In the genomic region with DNA sequence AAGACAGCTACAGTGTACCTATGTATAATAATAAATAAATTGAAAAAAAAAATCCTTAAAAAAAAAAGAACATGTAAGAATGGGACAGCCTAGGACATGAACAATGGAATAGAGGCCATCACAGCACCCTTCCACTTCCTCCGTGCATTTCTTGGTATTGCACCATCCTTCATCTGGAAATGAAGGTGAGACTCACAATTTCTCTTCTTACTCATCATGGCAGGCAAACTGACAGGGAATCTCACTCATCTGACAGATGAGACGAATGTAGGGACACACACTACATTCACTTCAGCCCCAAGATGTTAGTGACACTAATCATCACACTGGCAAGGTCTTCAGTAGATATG, we compare ENCODE assay signal across 12 mouse cellular contexts. TPM values are rescaled to one million over a fixed set of nuclear protein-coding genes. Genes with fewer than 3 reads are reported as not detected.
DNase-seq lines count a peak whose midpoint lies in the region; ATAC-seq and TF ChIP-seq lines count a peak whose summit lies in the region.
"Had no signal": no experiment of that assay in that cellular context is flagged by ENCODE, and none has a peak within 500 bp of the region (broad histone marks: within the 10 kb centered on the region; RNA-seq: fewer than 3 reads in every experiment).

No protein-coding gene starts in this region.

- no peak for DNase-seq in layer of hippocampus, adult 2 months (ENCODE audit: low spot score in 2 of 2)
- DNase-seq in layer of hippocampus, adult 11-12 months (ENCODE audit: low spot score), result no peak
- peak; percentile 67 for DNase-seq in MEL (ENCODE audit: low read depth, low spot score)
- no peak for DNase-seq in kidney, adult 11 months
- DNase-seq in frontal cortex, postnatal 14 days (ENCODE audit: low spot score in 2 of 2), result no peak
- DNase-seq: gastrocnemius, postnatal 14 days; heart, postnatal 4 days; lung, embryonic 14.5 days had no signal

- TF ChIP-seq CTCF in layer of hippocampus, adult 2 months (conservative IDR thresholded peaks at IDR 0.05), result no peak
- TF ChIP-seq CTCF in MEL (IDR thresholded peaks at IDR 0.05 in 2 of 3, conservative IDR thresholded peaks at IDR 0.05 in 1 of 3; ENCODE audit: control insufficient read depth in 1 of 3, insufficient read depth in 1 of 3, low read depth in 2 of 3, low read length in 3 of 3, poor library complexity in 1 of 3, severe bottlenecking in 1 of 3), result no peak

- H3K79me2 ChIP-seq in MEL (ENCODE audit: control insufficient read depth, insufficient read depth, low read length, poor library complexity), result peaks cover 6% of the 10 kb centered on the region

- no peak overlapping the region for H3K4me3 ChIP-seq in layer of hippocampus, adult 2 months
- no peak overlapping the region for H3K4me3 ChIP-seq in MEL (ENCODE audit: control insufficient read depth in 1 of 2, insufficient read depth in 1 of 2, low read depth in 2 of 2, low read length in 2 of 2)
- H3K4me3 ChIP-seq in hindbrain, embryonic 13.5 days, result no peak overlapping the region
- H3K4me3 ChIP-seq in midbrain, embryonic 13.5 days (replicated peaks), result no peak overlapping the region
- H3K4me3 ChIP-seq: heart, embryonic 10.5 days had no signal

- H3K27ac ChIP-seq in layer of hippocampus, adult 2 months, result peak overlapping the region; percentile 73
- H3K27ac ChIP-seq in MEL (ENCODE audit: control insufficient read depth, low read depth, low read length), result peak overlapping the region; percentile 65
- H3K27ac ChIP-seq in hindbrain, embryonic 13.5 days, result peak overlapping the region; percentile 87; the same call in 1 of the 2 replicates
- H3K27ac ChIP-seq in midbrain, embryonic 13.5 days, result peak overlapping the region; percentile 84
- H3K27ac ChIP-seq: kidney, postnatal 0 days had no signal

- TF ChIP-seq POLR2A in MEL (IDR thresholded peaks at IDR 0.05; ENCODE audit: control insufficient read depth in 1 of 2, insufficient read depth in 1 of 2, low read depth in 1 of 2, low read length in 2 of 2, poor library complexity in 1 of 2), result no peak

- no peak for ATAC-seq in hindbrain, embryonic 13.5 days (ENCODE audit: low FRiP score)
- ATAC-seq in midbrain, embryonic 13.5 days, result no peak

- TF ChIP-seq RAD21 in MEL (IDR thresholded peaks at IDR 0.05; ENCODE audit: low read depth, low read length), result no peak

- no peaks in the 10 kb centered on the region for H3K27me3 ChIP-seq in MEL (ENCODE audit: control insufficient read depth in 1 of 2, insufficient read depth in 2 of 2, low read length in 2 of 2)
- H3K27me3 ChIP-seq in hindbrain, embryonic 13.5 days, result no peaks in the 10 kb centered on the region
- H3K27me3 ChIP-seq in midbrain, embryonic 13.5 days, result no peaks in the 10 kb centered on the region

- 83% methylated on average over 2 of the region's 2 CpGs for WGBS in hindbrain, embryonic 13.5 days
- WGBS in midbrain, embryonic 13.5 days, result 88% methylated on average over 2 of the region's 2 CpGs

- H3K36me3 ChIP-seq in MEL (ENCODE audit: control insufficient read depth in 1 of 2, insufficient read depth in 2 of 2, low read length in 2 of 2), result peaks cover 5 to 28% of the 10 kb centered on the region in 2 experiments; a peak in 3 of 4 replicates
- H3K36me3 ChIP-seq in hindbrain, embryonic 13.5 days, result peaks cover 76% of the 10 kb centered on the region
- peaks cover 71% of the 10 kb centered on the region for H3K36me3 ChIP-seq in midbrain, embryonic 13.5 days

- no peak for TF ChIP-seq EP300 in MEL (IDR thresholded peaks at IDR 0.05; ENCODE audit: low read depth in 1 of 2, low read length in 2 of 2)

- peaks cover 5 to 21% of the 10 kb centered on the region in 2 experiments for H3K4me1 ChIP-seq in MEL (ENCODE audit: control insufficient read depth in 1 of 2, insufficient read depth in 2 of 2, low read length in 2 of 2)
- peaks cover 47% of the 10 kb centered on the region for H3K4me1 ChIP-seq in hindbrain, embryonic 13.5 days (replicated peaks)
- peaks cover 37% of the 10 kb centered on the region for H3K4me1 ChIP-seq in midbrain, embryonic 13.5 days (replicated peaks)

- H3K4me2 ChIP-seq in hindbrain, embryonic 13.5 days, result no peak overlapping the region
- no peak overlapping the region for H3K4me2 ChIP-seq in midbrain, embryonic 13.5 days (replicated peaks)
- H3K4me2 ChIP-seq: lung, embryonic 14.5 days had no signal

- H3K9ac ChIP-seq in MEL (ENCODE audit: control insufficient read depth, low read depth, low read length, poor library complexity, severe bottlenecking), result no peak overlapping the region
- no peak overlapping the region for H3K9ac ChIP-seq in hindbrain, embryonic 13.5 days
- no peak overlapping the region for H3K9ac ChIP-seq in midbrain, embryonic 13.5 days (replicated peaks)
- H3K9ac ChIP-seq: lung, embryonic 14.5 days had no signal

- H3K9me3 ChIP-seq in MEL (replicated peaks; ENCODE audit: insufficient read depth, low read length), result no peaks in the 10 kb centered on the region
- H3K9me3 ChIP-seq in hindbrain, embryonic 13.5 days, result no peaks in the 10 kb centered on the region
- H3K9me3 ChIP-seq in midbrain, embryonic 13.5 days, result no peaks in the 10 kb centered on the region
- H3K9me3 ChIP-seq: heart, embryonic 10.5 days had no signal

TF ChIP-seq in MEL, 35 proteins besides CTCF, POLR2A, EP300 and RAD21:
- TF ChIP-seq ZNF384 (IDR thresholded peaks at IDR 0.05; ENCODE audit: low read depth, low read length) (peak; percentile 31; the same call in 1 of the 2 replicates), POLR2AphosphoS5 (IDR thresholded peaks at IDR 0.05; ENCODE audit: borderline replicate concordance, low read depth, low read length) (no peak), TBP (IDR thresholded peaks at IDR 0.05; ENCODE audit: low read depth, low read length) (peak; percentile 49; the same call in 1 of the 2 replicates)

RNA-seq across cellular contexts. Expression of a gene that starts 8.0 kb away (rescaled TPM):
- total RNA-seq in layer of hippocampus, adult 2 months (2021), result 100 to 1,000 TPM; 278 to 289 TPM
- total RNA-seq in MEL (2012; rRNA removed), result 2,066 and 2,287 TPM in 2 replicates
- 1,000 to 10,000 TPM in 1 of 2 experiments, 100 to 1,000 TPM in 1; 157 to 1,899 TPM for polyA plus RNA-seq in MEL (2012; ENCODE audit: insufficient read depth in 1 of 2, insufficient read length in 2 of 2, low read depth in 1 of 2, low replicate concordance in 2 of 2, missing spikeins in 1 of 2)
- 523 and 532 TPM in 2 replicates for polyA plus RNA-seq in hindbrain, embryonic 13.5 days (2015; fragmentation: Nextera tagmentation; extraction: Ambion mirVana)
- polyA plus RNA-seq in midbrain, embryonic 13.5 days (2015; fragmentation: Nextera tagmentation; extraction: Ambion mirVana), result 531 and 554 TPM in 2 replicates

RNA-seq across cellular contexts. Expression of a gene that starts 9.7 kb away (rescaled TPM):
- 1 to 10 TPM; 2.0 to 2.8 TPM for total RNA-seq in layer of hippocampus, adult 2 months (2021)
- not detected in 2 replicates for total RNA-seq in MEL (2012; rRNA removed)
- polyA plus RNA-seq in MEL (2012; ENCODE audit: insufficient read depth in 1 of 2, insufficient read length in 2 of 2, low read depth in 1 of 2, low replicate concordance in 2 of 2, missing spikeins in 1 of 2), result under 1 TPM in 1 of 2 experiments, not detected in 1; 0.04 TPM
- 7.4 and 12.2 TPM in 2 replicates for polyA plus RNA-seq in hindbrain, embryonic 13.5 days (2015; fragmentation: Nextera tagmentation; extraction: Ambion mirVana)
- polyA plus RNA-seq in midbrain, embryonic 13.5 days (2015; fragmentation: Nextera tagmentation; extraction: Ambion mirVana), result 9.0 and 17.2 TPM in 2 replicates

RNA-seq across cellular contexts. Expression of a gene that starts 59.7 kb away (rescaled TPM):
- 100 to 1,000 TPM; 143 to 148 TPM for total RNA-seq in layer of hippocampus, adult 2 months (2021)
- total RNA-seq in MEL (2012; rRNA removed), result 44.3 and 62.7 TPM in 2 replicates
- 10 to 100 TPM; 27.0 to 67.7 TPM for polyA plus RNA-seq in MEL (2012; ENCODE audit: insufficient read depth in 1 of 2, insufficient read length in 2 of 2, low read depth in 1 of 2, low replicate concordance in 2 of 2, missing spikeins in 1 of 2)
- polyA plus RNA-seq in hindbrain, embryonic 13.5 days (2015; fragmentation: Nextera tagmentation; extraction: Ambion mirVana), result 15.6 and 15.9 TPM in 2 replicates
- polyA plus RNA-seq in midbrain, embryonic 13.5 days (2015; fragmentation: Nextera tagmentation; extraction: Ambion mirVana), result 14.0 and 14.8 TPM in 2 replicates
